Mouse (Mus musculus): ENCODE results near the gene Fyn. TPM values are rescaled to one million over a fixed set of nuclear protein-coding genes. Genes with fewer than 3 reads are reported as not detected.

Gene Fyn
- polyA plus RNA-seq (2014; fragmentation: Illumina TruSeq; extraction: RNeasy Lipid Tissue Mini Kit (QIAGEN cat#74804); ENCODE audit: low read depth, low replicate concordance), result 10.6 TPM

GRCm38 (mm10) chr10:39368572-39369135 lies at the start of gene Fyn:
TSS of gene Fyn (plus strand) at chr10:39368855.

GRCm38 (mm10) chr10:39612633-39612988 lies 244.0 kb downstream of the Fyn start, which contains the start of gene Traf3ip2:
TSS of gene Traf3ip2 (plus strand) at chr10:39612934.

Other genes starting within 250 kb of the Fyn start
- 4.0 TPM for gene Fam229b, start 234.9 kb upstream of the Fyn start, polyA plus RNA-seq (2014; fragmentation: Illumina TruSeq; extraction: RNeasy Lipid Tissue Mini Kit (QIAGEN cat#74804); ENCODE audit: low read depth, low replicate concordance)
- 6.3 TPM for gene Tube1, start 234.9 kb upstream of the Fyn start, polyA plus RNA-seq (2014; fragmentation: Illumina TruSeq; extraction: RNeasy Lipid Tissue Mini Kit (QIAGEN cat#74804); ENCODE audit: low read depth, low replicate concordance)
- not detected for gene Ccn6, start 205.1 kb upstream of the Fyn start, polyA plus RNA-seq (2014; fragmentation: Illumina TruSeq; extraction: RNeasy Lipid Tissue Mini Kit (QIAGEN cat#74804); ENCODE audit: low read depth, low replicate concordance)
- gene Traf3ip2, start 244.1 kb downstream of the Fyn start, polyA plus RNA-seq (2014; fragmentation: Illumina TruSeq; extraction: RNeasy Lipid Tissue Mini Kit (QIAGEN cat#74804); ENCODE audit: low read depth, low replicate concordance), result 45.9 TPM

Measured in sigmoid colon, adult 10 weeks (tissue).